Comparison of ENCODE assay signal across 7 mouse cellular contexts in the genomic region with DNA sequence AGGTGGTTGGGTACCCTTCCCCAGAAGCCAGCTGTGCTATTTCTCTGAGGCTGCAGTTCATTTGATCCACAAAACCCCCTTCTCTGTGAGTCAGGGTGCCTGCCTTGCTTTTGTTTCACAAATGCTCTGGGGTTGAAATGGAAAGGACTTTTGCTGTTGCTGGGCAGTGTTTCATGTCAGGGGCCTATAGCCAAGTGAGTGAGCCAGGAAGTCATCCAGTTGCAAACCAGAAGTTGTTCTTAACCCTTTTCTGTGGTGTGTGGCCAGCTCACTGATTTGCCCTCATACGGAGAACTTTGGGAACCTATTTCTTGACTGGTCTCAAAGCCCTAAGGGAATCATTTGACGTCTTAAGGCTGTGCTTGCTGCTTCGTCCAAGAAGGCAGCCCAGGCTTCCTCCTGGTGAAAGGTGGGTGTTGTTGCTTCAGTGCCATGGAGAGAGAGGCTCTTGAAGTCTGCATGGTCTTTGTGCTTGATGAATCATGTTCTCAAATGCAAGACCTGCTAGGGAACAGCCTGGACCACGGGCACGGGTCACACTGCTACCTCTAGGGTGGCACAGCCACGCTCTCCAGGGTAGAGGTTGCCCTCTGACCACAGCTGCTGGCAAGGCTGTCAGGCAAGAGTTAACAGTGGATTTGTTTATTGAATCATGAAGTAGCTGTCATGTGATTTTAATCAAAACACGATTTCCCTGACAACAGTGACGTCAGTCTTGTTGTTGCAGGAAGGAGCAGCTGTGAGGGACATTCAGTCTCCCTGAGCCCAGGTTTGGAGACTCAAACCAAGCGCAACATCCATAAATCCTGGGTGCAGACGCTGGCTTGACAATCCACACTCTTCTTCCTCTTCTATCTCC. TPM values are rescaled to one million over a fixed set of nuclear protein-coding genes. Genes with fewer than 3 reads are reported as not detected.
A peak's percentile ranks its signal among the peaks of the same experiment; 100 is the strongest.
DNase-seq lines count a peak whose midpoint lies in the region; ATAC-seq and TF ChIP-seq lines count a peak whose summit lies in the region.

No protein-coding gene starts in this region.

- no peaks in the 10 kb centered on the region for H3K9me3 ChIP-seq in hindbrain, postnatal 0 days (ENCODE audit: low read length)

- peaks cover 10% of the 10 kb centered on the region for H3K36me3 ChIP-seq in hindbrain, postnatal 0 days (ENCODE audit: insufficient read depth, low read length)

- no peak for TF ChIP-seq CTCF in hindbrain, postnatal 0 days (IDR thresholded peaks at IDR 0.05; ENCODE audit: low read depth)
- TF ChIP-seq CTCF in olfactory bulb, adult 2 months (IDR thresholded peaks at IDR 0.05; ENCODE audit: insufficient read depth, low read depth, low read length): no peak

- no peaks in the 10 kb centered on the region; the same call in 1 of the 2 replicates for H3K4me1 ChIP-seq in hindbrain, postnatal 0 days (ENCODE audit: insufficient read depth, low read length)
- peaks cover 27% of the 10 kb centered on the region for H3K4me1 ChIP-seq in olfactory bulb, adult 2 months (ENCODE audit: control insufficient read depth, insufficient read depth, low read length)

- H3K4me2 ChIP-seq in hindbrain, postnatal 0 days (ENCODE audit: low read depth, low read length): no peak overlapping the region

- 56% methylated on average over 10 of the region's 10 CpGs for WGBS in hindbrain, postnatal 0 days
- WGBS in olfactory bulb, adult 2 months: 63% methylated on average over 10 of the region's 10 CpGs

- H3K27ac ChIP-seq in hindbrain, postnatal 0 days: peak overlapping the region; percentile 64
- peak overlapping the region; percentile 30; the same call in 1 of the 2 replicates for H3K27ac ChIP-seq in olfactory bulb, adult 2 months (ENCODE audit: insufficient read depth, low read depth, low read length)

- H3K27me3 ChIP-seq in hindbrain, postnatal 0 days (ENCODE audit: insufficient read depth, low read length): no peaks in the 10 kb centered on the region

- ATAC-seq in hindbrain, postnatal 0 days: peak; percentile 57

- no peak for TF ChIP-seq POLR2A in olfactory bulb, adult 2 months (IDR thresholded peaks at IDR 0.05; ENCODE audit: insufficient read depth, low read depth, low read length)

- peak; percentile 69 for DNase-seq in urinary bladder, postnatal 14 days (ENCODE audit: low spot score)
- no peak for DNase-seq in urinary bladder, postnatal 4 days (ENCODE audit: low spot score in 2 of 2)
- peak; percentile 13 for DNase-seq in forelimb bud, embryonic 11.5 days (ENCODE audit: low read depth, low spot score)
- DNase-seq in hindbrain, postnatal 0 days (ENCODE audit: low spot score): peak; percentile 76
- peak; percentile 34 to 35 for DNase-seq in left cerebral cortex, adult 18-20 months (ENCODE audit: low spot score in 2 of 2)
- DNase-seq in thymus, postnatal 10 days (ENCODE audit: low spot score in 2 of 2): no peak

- no peak overlapping the region for H3K9ac ChIP-seq in hindbrain, postnatal 0 days (replicated peaks; ENCODE audit: low read length)

- H3K4me3 ChIP-seq in hindbrain, postnatal 0 days (ENCODE audit: low read length): no peak overlapping the region
- no peak overlapping the region for H3K4me3 ChIP-seq in olfactory bulb, adult 2 months (ENCODE audit: insufficient read depth, low read depth, low read length)

RNA-seq across cellular contexts. Expression of gene Ppp2r1b, which starts 39.9 kb away (rescaled TPM):
- 18.8 and 23.5 TPM in 2 replicates for total RNA-seq in hindbrain, postnatal 0 days (2014; rRNA removed)
- polyA plus RNA-seq in hindbrain, postnatal 0 days (2015; fragmentation: Nextera tagmentation; extraction: Ambion mirVana): 31.4 and 32.8 TPM in 2 replicates
- total RNA-seq in left cerebral cortex, adult 18-20 months (2021): 10 to 100 TPM; 19.8 to 27.7 TPM
- polyA plus RNA-seq in olfactory bulb, adult 2 months (2012; ENCODE audit: insufficient read depth, insufficient read length, low replicate concordance, missing spikeins): not detected in 2 replicates

Comparison
In these comparisons a context has a peak if more than half of its experiments do, and no peak if none do; other contexts are left out.
1. DNase-seq: peak in urinary bladder, postnatal 14 days (single experiment), forelimb bud, embryonic 11.5 days (single experiment), hindbrain, postnatal 0 days (single experiment) and left cerebral cortex, adult 18-20 months (2 of 2); none in urinary bladder, postnatal 4 days (0 of 2) and thymus, postnatal 10 days (0 of 2).